Mouse (Mus musculus) neural tube, embryonic 15.5 days (tissue): ENCODE measurements around the gene Inca1. TPM values are rescaled to one million over a fixed set of nuclear protein-coding genes. Genes with fewer than 3 reads are reported as not detected.

Experiments used
- ATAC-seq: fragments of 200-750 bp; cut with Nextera tagmentation; 2 replicates; pipeline ENCODE4 v1.8.0; 2017; ENCODE audit warnings: mild to moderate bottlenecking, moderate TSS enrichment, moderate library complexity; ENCODE audit not compliant: low FRiP score
- H3K27ac ChIP-seq: fragments of 300-500 bp; sonication (generic); replicated peaks from 2 replicates; pipeline ENCODE4 v1.5.1; 2015; ENCODE audit warnings: mild to moderate bottlenecking, inconsistent platforms
- H3K27me3 ChIP-seq: fragments of 300-500 bp; sonication (generic); replicated peaks from 2 replicates; pipeline ENCODE4 v1.6.1; 2015; ENCODE audit warnings: inconsistent platforms
- H3K36me3 ChIP-seq: fragments of 300-500 bp; sonication (generic); 2 replicates; pipeline ENCODE4 v1.6.1; 2015; ENCODE audit warnings: inconsistent platforms
- H3K4me1 ChIP-seq: fragments of 300-500 bp; sonication (generic); 2 replicates; pipeline ENCODE4 v1.6.1; 2015; ENCODE audit warnings: inconsistent platforms
- H3K4me2 ChIP-seq: fragments of 300-500 bp; sonication (generic); 2 replicates; pipeline ENCODE4 v1.6.1; 2015; ENCODE audit warnings: inconsistent platforms, mild to moderate bottlenecking, moderate library complexity
- H3K4me3 ChIP-seq: fragments of 300-500 bp; sonication (generic); replicated peaks from 2 replicates; pipeline ENCODE4 v1.5.1; 2015; ENCODE audit warnings: mild to moderate bottlenecking, inconsistent platforms
- H3K9ac ChIP-seq: fragments of 300-500 bp; sonication (generic); replicated peaks from 2 replicates; pipeline ENCODE4 v1.6.1; 2015; ENCODE audit warnings: mild to moderate bottlenecking, inconsistent platforms
- H3K9me3 ChIP-seq: fragments of 300-500 bp; sonication (generic); replicated peaks from 2 replicates; pipeline ENCODE4 v1.6.1; 2016; ENCODE audit warnings: inconsistent platforms
- WGBS: fragments of 180-500 bp; shearing (Covaris S2); methylation state at CpG from one replicate; pipeline ENCODE4 v1.1.7; 2015; ENCODE audit warnings: mixed read lengths; 5-methylcytosine and 5-hydroxymethylcytosine counted together
- polyA plus RNA-seq: library from polyadenylated mRNA; unstranded; fragments of >200 nt; fragmentation: Nextera tagmentation; extraction: Ambion mirVana; gene quantifications from 2 replicates; pipeline ENCODE4 v1.2.1, GENCODE M21; 2015

Gene Inca1
- polyA plus RNA-seq, 1 experiment from 2014 or later: 1.4 TPM

DNA sequence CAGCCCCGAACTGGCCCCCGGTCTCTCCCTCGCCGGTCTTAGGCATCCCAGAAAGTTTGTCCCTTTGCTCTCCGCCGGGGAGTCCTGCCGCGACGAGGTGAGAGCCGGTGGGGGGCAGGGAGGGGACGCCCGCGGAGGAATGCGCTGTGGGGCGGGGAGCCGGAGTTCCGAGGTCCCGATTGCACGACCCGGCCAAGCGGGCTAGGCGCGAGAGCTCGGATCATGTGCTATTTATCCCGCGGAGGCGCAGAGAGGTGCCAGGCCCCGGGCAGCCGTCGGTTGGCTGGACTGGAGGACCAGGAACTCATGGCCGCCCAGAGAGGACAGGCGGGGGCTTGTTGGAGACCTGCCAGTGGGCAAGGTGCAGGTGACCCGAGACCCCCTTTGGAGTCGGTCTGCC, 658 bp upstream of the Inca1 start:
- H3K9ac ChIP-seq: peak overlapping the region; percentile 94
- H3K4me1 ChIP-seq: peaks cover 32% of the 10 kb centered on the region
- H3K27me3 ChIP-seq: no peaks in the 10 kb centered on the region
- peak overlapping the region; percentile 93 for H3K4me3 ChIP-seq
- peak overlapping the region; percentile 96 for H3K27ac ChIP-seq
- H3K36me3 ChIP-seq: peaks cover 23% of the 10 kb centered on the region
- under 1% methylated on average over 34 of the region's 34 CpGs for WGBS
- no peaks in the 10 kb centered on the region for H3K9me3 ChIP-seq
- peak overlapping the region; percentile 89 for H3K4me2 ChIP-seq
- ATAC-seq: peak; percentile 16

DNA sequence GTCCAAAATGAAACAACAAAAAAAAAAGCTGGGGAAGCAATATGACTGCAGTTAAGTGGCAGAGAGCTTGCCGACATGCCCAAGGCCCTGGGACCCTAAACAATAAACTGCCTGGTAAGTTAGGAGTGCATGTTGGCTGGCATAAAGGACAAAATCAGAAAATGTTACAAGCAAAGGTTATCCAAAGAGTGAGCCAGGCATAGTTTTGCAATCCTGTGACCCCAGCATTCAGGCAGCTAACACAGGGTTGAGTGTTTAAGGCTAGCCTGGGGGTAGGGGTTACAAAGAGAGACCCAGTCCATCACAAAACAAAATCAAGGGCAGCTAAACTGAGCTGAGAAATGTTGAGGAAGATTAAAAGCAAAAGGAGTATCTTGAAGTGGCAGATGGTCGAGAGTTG, 904 bp downstream of the Inca1 start:
- Histone ChIP-seq H3K4me3 (peak overlapping the region; percentile 93; the same call in 1 of the 2 replicates), H3K27ac (no peak overlapping the region), H3K4me2 (no peak overlapping the region), H3K27me3 (no peaks in the 10 kb centered on the region), H3K9ac (no peak overlapping the region), H3K4me1 (peaks cover 32% of the 10 kb centered on the region), H3K36me3 (peaks cover 8% of the 10 kb centered on the region), H3K9me3 (no peaks in the 10 kb centered on the region)
- ATAC-seq: no peak
- 79% methylated on average over 2 of the region's 2 CpGs for WGBS

DNA sequence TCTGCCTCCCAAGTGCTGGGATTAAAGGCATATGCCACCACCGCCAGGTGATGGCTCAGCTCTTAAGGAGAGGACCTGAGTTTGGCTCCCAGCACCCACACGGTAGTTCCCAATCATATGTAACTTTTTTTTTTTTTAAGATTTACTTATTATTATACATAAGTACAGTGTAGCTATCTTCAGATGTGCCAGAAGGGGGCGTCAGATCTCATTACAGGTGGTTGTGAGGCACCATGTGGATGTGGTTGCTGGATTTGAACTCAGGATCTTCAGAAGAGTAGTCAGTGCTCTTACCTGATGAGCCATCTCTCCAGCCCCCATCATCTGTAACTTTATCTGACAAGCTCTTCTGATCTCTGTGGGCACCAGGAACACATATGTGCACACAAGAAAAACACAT, 2.6 kb downstream of the Inca1 start:
- Histone ChIP-seq H3K36me3 (no peaks in the 10 kb centered on the region), H3K4me2 (no peak overlapping the region), H3K9ac (no peak overlapping the region), H3K27ac (no peak overlapping the region), H3K9me3 (no peaks in the 10 kb centered on the region), H3K27me3 (no peaks in the 10 kb centered on the region), H3K4me1 (peaks cover 23% of the 10 kb centered on the region), H3K4me3 (no peak overlapping the region)
- no peak for ATAC-seq
- 74% methylated on average over 3 of the region's 3 CpGs for WGBS

DNA sequence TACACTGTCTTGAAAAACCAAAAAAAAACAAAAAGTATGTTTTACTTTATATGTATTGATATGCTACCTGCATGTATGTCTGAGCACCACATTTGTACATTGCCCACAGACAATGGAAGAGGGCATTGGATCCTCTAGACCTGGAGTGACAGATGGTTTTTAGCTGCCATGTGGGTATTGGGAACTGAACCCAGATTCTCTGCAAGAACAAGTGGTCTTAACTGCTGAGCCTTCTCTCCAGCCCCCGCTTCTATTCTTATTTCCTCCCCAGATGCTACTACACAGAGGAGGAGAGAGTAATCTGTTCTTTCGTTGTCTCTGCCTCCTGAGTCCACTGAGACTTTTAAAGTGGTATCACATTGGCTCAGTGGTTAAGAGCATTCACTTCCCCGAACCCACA, 6.5 kb downstream of the Inca1 start:
- 67% methylated on average over 3 of the region's 3 CpGs for WGBS
- no peak overlapping the region for H3K4me3 ChIP-seq
- H3K27me3 ChIP-seq: no peaks in the 10 kb centered on the region
- ATAC-seq: no peak
- H3K36me3 ChIP-seq: no peaks in the 10 kb centered on the region
- H3K4me2 ChIP-seq: no peak overlapping the region
- H3K9ac ChIP-seq: no peak overlapping the region
- H3K27ac ChIP-seq: no peak overlapping the region
- H3K4me1 ChIP-seq: peaks cover 9% of the 10 kb centered on the region
- no peaks in the 10 kb centered on the region for H3K9me3 ChIP-seq

DNA sequence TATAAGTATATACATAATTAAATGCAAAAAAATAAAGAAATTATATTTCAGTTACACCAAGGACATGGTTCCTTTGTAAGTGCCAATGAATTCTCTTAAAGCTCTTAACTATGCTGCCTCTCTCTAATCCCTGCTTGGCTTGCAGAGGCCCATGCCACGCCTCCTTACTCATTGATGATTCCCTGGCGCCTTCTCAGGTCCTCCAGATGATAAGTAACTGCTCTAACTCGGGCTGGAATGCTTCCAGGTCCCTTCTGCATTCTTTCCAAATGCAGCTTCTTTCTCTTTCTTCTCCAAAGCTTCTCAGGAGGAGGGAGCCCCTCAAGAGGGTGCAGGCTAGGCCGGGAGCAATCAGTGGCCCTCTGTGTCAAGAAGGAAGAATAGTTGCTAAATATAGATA, 10.4 kb downstream of the Inca1 start:
- 57% methylated on average over 4 of the region's 4 CpGs for whole genome bisulfite sequencing
- no peak for ATAC-seq
- no peaks in the 10 kb centered on the region for H3K27me3 ChIP-seq
- H3K9me3 ChIP-seq: no peaks in the 10 kb centered on the region
- no peak overlapping the region for H3K4me3 ChIP-seq
- H3K27ac ChIP-seq: no peak overlapping the region
- no peak overlapping the region for H3K9ac ChIP-seq
- no peak overlapping the region for H3K4me2 ChIP-seq
- H3K4me1 ChIP-seq: peaks cover 29% of the 10 kb centered on the region
- H3K36me3 ChIP-seq: peaks cover 11% of the 10 kb centered on the region

DNA sequence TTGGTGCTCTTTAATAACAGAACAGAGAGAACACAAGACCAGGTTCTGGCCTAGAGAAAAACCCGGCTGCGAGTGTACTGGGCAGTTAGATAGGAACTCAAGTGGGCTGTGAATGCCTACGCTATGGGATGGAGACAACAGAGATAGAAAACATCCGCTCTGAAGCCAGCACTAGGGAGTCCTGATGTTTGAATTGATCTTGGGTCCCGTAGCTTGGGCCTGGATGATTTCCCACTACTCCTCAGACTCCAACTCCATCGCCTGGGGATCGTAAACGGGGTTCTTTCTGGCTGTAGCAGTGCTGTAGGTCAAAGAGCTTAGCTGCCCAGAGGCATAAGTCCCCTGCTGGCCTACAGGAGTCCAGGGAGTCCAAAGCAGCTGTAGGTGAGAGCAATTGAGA, 11.6 kb downstream of the Inca1 start:
- H3K36me3 ChIP-seq: peaks cover 23% of the 10 kb centered on the region
- H3K9me3 ChIP-seq: no peaks in the 10 kb centered on the region
- peak overlapping the region; percentile 89 for H3K27ac ChIP-seq
- peak; percentile 27; the same call in 1 of the 2 replicates for ATAC-seq
- no peaks in the 10 kb centered on the region for H3K27me3 ChIP-seq
- H3K4me1 ChIP-seq: peaks cover 29% of the 10 kb centered on the region
- peak overlapping the region; percentile 85 for H3K4me3 ChIP-seq
- 9% methylated on average over 8 of the region's 8 CpGs for WGBS
- H3K9ac ChIP-seq: peak overlapping the region; percentile 90
- peak overlapping the region; percentile 87 for H3K4me2 ChIP-seq

DNA sequence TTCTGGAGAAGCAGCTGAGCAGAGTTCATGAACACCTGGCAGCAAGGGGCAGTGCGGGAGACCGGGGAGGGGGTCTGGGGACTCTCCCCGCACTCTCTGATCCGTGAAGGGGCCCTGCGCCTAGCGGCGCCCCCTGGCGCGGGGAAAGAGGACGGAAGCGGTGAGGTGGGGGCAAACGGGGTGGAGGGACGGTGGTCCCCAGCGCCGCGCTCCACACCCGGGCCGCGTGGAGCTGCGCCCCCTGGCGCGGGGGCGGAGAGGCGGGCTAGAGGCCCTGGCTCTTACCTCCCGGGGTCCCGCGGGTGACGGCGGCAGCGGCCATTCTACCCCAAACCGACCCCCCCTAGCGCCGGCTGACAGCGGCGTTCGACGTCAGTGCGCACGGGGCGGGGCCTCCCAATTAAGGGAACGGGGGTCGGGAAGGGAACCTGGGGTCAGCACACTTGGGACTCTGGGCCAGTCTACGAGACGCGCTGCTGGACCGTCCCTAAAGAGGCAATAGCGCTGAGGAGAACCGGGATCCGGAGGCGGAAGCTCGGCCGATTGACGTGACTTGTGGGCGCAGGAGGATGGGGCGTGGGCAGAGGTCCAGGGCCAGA, 12.3 kb downstream of the Inca1 start, which contains the start of gene Camta2:
Gene Camta2, minus strand, starts transcription at position 505 of the 599 bp plus-strand sequence.
- peak; percentile 78 for ATAC-seq
- Histone ChIP-seq H3K9ac (peak within 1 kb of the TSS; percentile 90), H3K27me3 (no peaks in the 10 kb centered on the region), H3K27ac (peak within 1 kb of the TSS; percentile 89), H3K9me3 (no peaks in the 10 kb centered on the region), H3K4me3 (peak within 1 kb of the TSS; percentile 85), H3K36me3 (peaks cover 30% of the 10 kb centered on the region), H3K4me1 (peaks cover 31% of the 10 kb centered on the region), H3K4me2 (peak within 1 kb of the TSS; percentile 87)
- under 1% methylated on average over 48 of the region's 55 CpGs for WGBS

DNA sequence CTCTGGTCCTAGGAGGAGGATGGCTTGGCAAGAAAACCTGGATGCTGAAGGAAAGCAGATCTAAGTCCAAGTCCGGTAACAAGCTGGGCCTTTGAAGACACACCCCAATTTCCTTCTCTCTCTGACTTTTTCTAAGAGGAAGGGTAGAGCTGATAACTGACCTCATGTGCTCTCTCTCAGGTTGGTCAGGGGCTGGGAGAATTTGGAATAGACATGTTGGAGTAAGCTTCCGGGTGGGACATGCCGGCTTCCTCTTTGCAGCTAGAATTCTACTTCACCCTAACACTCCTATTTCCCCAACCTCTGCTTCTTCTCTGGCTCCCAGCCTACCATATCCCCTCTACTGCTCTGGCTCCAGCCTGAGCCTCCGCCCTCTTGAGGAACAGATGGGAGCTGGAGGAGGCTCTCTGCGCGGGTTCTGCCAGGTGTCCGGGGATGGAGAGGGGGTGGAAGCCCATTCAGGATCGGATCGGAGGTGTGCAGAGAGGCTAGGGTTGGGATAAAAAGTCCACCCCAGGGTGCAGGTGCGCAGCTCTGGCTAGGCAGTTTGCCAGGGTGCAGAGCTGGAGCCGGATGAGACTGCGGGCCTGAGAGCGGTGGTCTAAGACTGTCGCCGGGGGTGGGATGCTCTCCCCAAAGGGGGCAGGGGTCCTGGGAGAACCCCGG, 12.9 kb downstream of the Inca1 start:
- Histone ChIP-seq H3K27me3 (no peaks in the 10 kb centered on the region), H3K9me3 (no peaks in the 10 kb centered on the region), H3K4me3 (peak overlapping the region; percentile 85), H3K4me1 (peaks cover 37% of the 10 kb centered on the region), H3K36me3 (peaks cover 32% of the 10 kb centered on the region), H3K9ac (peak overlapping the region; percentile 90), H3K4me2 (peak overlapping the region; percentile 87), H3K27ac (peak overlapping the region; percentile 89)
- 3% methylated on average over 16 of the region's 16 CpGs for WGBS
- peak; percentile 62; the same call in 1 of the 2 replicates for ATAC-seq

DNA sequence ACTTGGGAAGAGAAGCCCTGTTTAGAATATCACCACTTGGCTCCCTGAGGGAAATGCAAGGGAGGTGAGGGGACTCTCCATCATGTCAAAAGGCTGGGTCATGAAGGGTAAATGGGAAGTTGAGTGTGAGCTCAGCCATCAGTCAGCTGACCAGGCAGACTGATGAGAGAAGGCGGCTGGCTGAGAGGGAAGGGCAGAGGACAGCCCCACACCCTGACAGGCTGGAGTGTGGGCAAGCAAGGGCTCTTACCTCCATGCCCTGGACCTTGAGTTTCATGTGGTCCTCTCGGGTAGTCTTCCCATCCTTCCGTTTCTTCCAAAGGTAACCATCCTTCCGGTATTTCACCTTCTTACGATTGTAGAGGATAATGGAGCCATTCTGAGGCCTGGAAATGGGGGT, 16.3 kb downstream of the Inca1 start:
- Histone ChIP-seq H3K4me1 (peaks cover 31% of the 10 kb centered on the region), H3K4me2 (no peak overlapping the region), H3K27ac (no peak overlapping the region), H3K9me3 (no peaks in the 10 kb centered on the region), H3K27me3 (no peaks in the 10 kb centered on the region), H3K36me3 (peaks cover 57% of the 10 kb centered on the region), H3K9ac (no peak overlapping the region), H3K4me3 (no peak overlapping the region)
- 90% methylated on average over 5 of the region's 5 CpGs for WGBS
- no peak for ATAC-seq

DNA sequence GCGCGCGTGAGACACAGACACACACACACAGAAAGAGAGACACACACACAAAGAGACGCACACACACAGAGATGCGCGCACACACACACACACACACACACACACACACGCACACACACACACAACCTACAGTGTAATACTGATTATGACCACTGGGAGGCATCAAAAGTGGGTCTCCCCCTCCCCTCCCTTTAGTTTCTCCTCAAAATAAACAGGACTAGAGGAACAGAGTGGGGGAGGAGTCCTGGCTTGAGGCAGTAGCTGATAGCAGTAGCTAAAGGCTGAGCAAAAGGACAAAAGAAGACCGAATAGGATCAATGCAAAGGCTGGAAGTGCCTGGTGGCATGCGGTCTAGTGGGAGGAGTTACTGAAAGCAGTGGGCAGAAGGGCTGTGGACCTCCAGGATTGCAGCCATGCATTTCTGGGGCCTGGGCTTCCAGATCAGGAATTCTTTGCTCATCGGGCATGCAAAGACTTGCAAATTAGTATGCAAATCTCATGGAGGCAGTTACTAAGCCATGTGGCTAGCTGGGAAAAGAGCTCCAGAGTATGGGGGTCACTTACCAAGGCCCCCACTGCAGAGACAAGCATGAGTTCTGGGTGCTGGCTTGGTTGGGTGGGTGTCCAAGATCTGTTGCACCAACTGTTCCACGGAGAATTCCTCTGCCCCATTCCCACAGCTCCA, 17.9 kb downstream of the Inca1 start:
- H3K9me3 ChIP-seq: no peaks in the 10 kb centered on the region
- no peak overlapping the region for H3K9ac ChIP-seq
- H3K4me1 ChIP-seq: peaks cover 22% of the 10 kb centered on the region
- H3K36me3 ChIP-seq: peaks cover 67% of the 10 kb centered on the region
- 17% methylated on average over 11 of the region's 11 CpGs for WGBS
- peak overlapping the region; percentile 15; the same call in 1 of the 2 replicates for H3K4me2 ChIP-seq
- ATAC-seq: peak; percentile 46
- no peaks in the 10 kb centered on the region for H3K27me3 ChIP-seq
- H3K27ac ChIP-seq: peak overlapping the region; percentile 4; the same call in 1 of the 2 replicates
- no peak overlapping the region for H3K4me3 ChIP-seq

DNA sequence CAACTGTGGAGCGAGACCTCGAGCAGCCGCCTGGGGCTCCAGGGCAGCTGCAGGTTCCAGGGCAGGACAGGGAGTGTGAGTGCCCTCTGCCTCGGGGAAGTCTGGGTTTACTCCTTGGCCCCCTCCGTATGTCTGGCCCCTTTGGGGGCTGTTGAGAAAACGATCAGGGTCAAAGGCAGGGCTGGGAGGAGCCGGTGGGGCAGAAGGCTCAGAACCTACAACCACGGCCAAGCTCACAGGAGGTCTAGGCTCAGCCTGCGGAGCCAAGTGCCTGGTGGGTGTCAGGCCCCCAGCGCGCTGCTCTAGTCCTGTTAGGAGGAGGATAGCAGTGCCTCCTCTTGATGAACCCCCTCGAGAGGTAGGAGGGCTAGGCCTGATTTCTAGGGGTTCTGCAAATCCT, 18.8 kb downstream of the Inca1 start:
- Histone ChIP-seq H3K27ac (no peak overlapping the region), H3K4me3 (no peak overlapping the region), H3K27me3 (no peaks in the 10 kb centered on the region), H3K4me1 (peaks cover 14% of the 10 kb centered on the region), H3K9me3 (no peaks in the 10 kb centered on the region), H3K36me3 (peaks cover 76% of the 10 kb centered on the region), H3K4me2 (no peak overlapping the region), H3K9ac (no peak overlapping the region)
- ATAC-seq: no peak
- WGBS: 67% methylated on average over 12 of the region's 12 CpGs

DNA sequence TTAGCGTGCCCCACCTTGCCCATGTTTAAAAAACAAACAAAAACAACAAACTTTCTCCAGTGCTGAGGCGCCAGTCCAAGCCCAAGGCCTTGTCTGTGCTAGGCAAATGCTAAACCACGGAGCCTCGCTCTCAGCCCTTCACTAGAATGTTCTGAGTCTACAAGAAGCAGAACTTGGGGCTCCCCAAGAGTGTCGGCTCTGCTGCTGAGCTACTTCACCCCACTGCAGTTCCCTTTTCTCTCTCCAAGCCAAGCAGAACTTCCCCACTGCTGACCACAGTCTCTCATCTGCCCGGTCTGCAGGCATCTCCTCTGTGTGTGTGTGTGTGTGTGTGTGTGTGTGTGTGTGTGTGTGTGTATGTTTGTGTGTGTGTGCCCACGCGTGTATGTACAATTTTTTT, 20.1 kb downstream of the Inca1 start:
- Histone ChIP-seq H3K27me3 (no peaks in the 10 kb centered on the region), H3K4me1 (peaks cover 10% of the 10 kb centered on the region), H3K9me3 (no peaks in the 10 kb centered on the region), H3K4me3 (no peak overlapping the region), H3K36me3 (peaks cover 81% of the 10 kb centered on the region), H3K27ac (no peak overlapping the region), H3K9ac (no peak overlapping the region), H3K4me2 (no peak overlapping the region)
- 94% methylated on average over 6 of the region's 8 CpGs for WGBS
- ATAC-seq: no peak
